Mouse (Mus musculus) limb, embryonic 14.5 days (tissue): Measurements from ENCODE around the gene Atrnl1. TPM values are rescaled to one million over a fixed set of nuclear protein-coding genes. Genes with fewer than 3 reads are reported as not detected.

Experiments used
- ATAC-seq: fragments of 200-750 bp; cut with Nextera tagmentation; 2 replicates; pipeline ENCODE4 v1.8.0; 2017; ENCODE audit warnings: low read depth, moderate number of reproducible peaks, moderate TSS enrichment; ENCODE audit not compliant: low FRiP score
- DNase-seq: peaks from one replicate; pipeline ENCODE4 v3.0.0-alpha.2; 2015; ENCODE audit warnings: low spot score
- H3K27ac ChIP-seq: fragments of 300-500 bp; sonication (generic); replicated peaks from 2 replicates; pipeline ENCODE4 v1.5.1; 2014; ENCODE audit warnings: low read depth, mild to moderate bottlenecking, low read length, moderate library complexity, mixed read lengths
- H3K27me3 ChIP-seq: fragments of 300-500 bp; sonication (generic); 2 replicates; pipeline ENCODE4 v1.6.1; 2014; ENCODE audit warnings: low read length, mixed read lengths; ENCODE audit not compliant: control insufficient read depth, insufficient read depth
- H3K36me3 ChIP-seq: fragments of 300-500 bp; sonication (generic); 2 replicates; pipeline ENCODE4 v1.6.1; 2014; ENCODE audit warnings: mild to moderate bottlenecking, low read length, moderate library complexity, mixed read lengths; ENCODE audit not compliant: control insufficient read depth, insufficient read depth
- H3K4me1 ChIP-seq: fragments of 300-500 bp; sonication (generic); 2 replicates; pipeline ENCODE4 v1.6.1; 2014; ENCODE audit warnings: antibody characterized with exemption, low read length, mixed read lengths; ENCODE audit not compliant: control insufficient read depth, insufficient read depth
- H3K4me2 ChIP-seq: fragments of 300-500 bp; sonication (generic); replicated peaks from 2 replicates; pipeline ENCODE4 v1.6.1; 2014; ENCODE audit warnings: low read depth, mild to moderate bottlenecking, low read length, moderate library complexity; ENCODE audit not compliant: severe bottlenecking
- H3K4me3 ChIP-seq: fragments of 300-500 bp; sonication (generic); replicated peaks from 2 replicates; pipeline ENCODE4 v1.5.1; 2014; ENCODE audit warnings: low read length
- H3K9ac ChIP-seq: fragments of 300-500 bp; sonication (generic); 2 replicates; pipeline ENCODE4 v1.6.1; 2014; ENCODE audit warnings: mild to moderate bottlenecking, low read depth, low read length, moderate library complexity; ENCODE audit not compliant: severe bottlenecking
- H3K9me3 ChIP-seq: fragments of 300-500 bp; sonication (generic); 2 replicates; pipeline ENCODE4 v1.6.1; 2016; ENCODE audit warnings: low read length; ENCODE audit not compliant: control insufficient read depth
- POLR2A ChIP-seq: fragments of 200-500 bp; IDR thresholded peaks from 2 replicates; pipeline ENCODE4 v1.8.0; 2012; ENCODE audit warnings: inconsistent platforms, mild to moderate bottlenecking, moderate library complexity, borderline replicate concordance; ENCODE audit not compliant: insufficient read depth, insufficient read length; ENCODE audit errors: extremely low read depth
- WGBS: fragments of 180-500 bp; shearing (Covaris S2); extraction: QIAGEN DNeasy Blood & Tissue Kit; methylation state at CpG from one replicate; pipeline ENCODE4 v1.1.7; 2014; 5-methylcytosine and 5-hydroxymethylcytosine counted together
- polyA plus RNA-seq, 2 experiments: library from polyadenylated mRNA; depleted of rRNA in 1 of 2; stranded (reverse) in 1 of 2; unstranded in 1 of 2; fragments of >200 nt; fragmentation: Nextera tagmentation in 1 of 2; extraction: Ambion mirVana in 1 of 2; gene quantifications; 2 replicates each; pipeline versions ENCODE4 v1.2.1 to v1.2.3; 2012 to 2014

The Atrnl1 gene
- polyA plus RNA-seq, 2 experiments = 7.7 to 19.9 TPM

DNA sequence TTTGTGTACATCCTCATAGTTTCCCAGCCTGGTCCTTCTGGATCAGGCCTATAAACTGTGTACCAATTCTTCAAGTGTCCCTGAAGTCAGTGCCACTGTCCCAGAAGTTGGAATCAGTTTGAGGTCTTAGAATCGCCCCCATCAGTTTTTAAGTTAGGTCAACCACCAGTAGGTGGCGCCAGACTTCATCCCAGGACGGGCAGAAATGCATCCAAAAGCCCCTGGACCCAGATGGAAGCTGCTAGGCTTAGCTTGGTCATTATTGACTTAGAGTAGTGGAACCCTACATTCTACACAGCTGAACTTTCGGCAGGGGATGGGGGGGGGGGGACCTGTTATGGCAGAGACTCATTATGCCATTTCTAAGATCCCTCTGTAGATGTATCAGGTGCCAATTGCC, 387.1 kb downstream of the Atrnl1 start:
- Histone ChIP-seq H3K4me2 (no peak overlapping the region), H3K36me3 (no peaks in the 10 kb centered on the region), H3K9ac (no peak overlapping the region), H3K9me3 (no peaks in the 10 kb centered on the region), H3K4me3 (no peak overlapping the region), H3K27ac (no peak overlapping the region), H3K4me1 (no peaks in the 10 kb centered on the region), H3K27me3 (no peaks in the 10 kb centered on the region)
- ATAC-seq (no peak), DNase-seq (peak; percentile 49)
- WGBS = 46% methylated on average over 4 of the region's 4 CpGs
- TF ChIP-seq POLR2A = no peak

DNA sequence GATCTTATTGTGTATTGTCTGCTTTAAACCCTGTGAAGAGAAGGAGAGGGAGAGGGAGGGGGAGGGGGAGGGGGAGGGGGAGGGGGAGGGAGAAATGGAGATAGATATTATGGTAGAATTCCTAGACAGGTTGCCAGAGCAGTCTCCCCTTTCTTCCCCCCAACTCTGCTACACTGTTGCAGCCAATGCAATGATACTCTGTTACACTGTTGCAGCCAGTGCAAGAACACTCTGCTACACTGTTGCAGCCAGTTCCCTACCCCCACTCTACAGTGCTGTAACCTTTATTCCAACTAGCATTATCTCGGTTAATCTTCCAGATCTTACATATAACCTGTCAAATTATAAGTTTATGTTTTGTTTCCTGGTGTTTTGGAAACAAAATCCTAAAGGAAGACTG, 400.8 kb downstream of the Atrnl1 start:
- WGBS = 86% methylated on average over 1 of the region's 1 CpGs
- Histone ChIP-seq H3K9me3 (no peaks in the 10 kb centered on the region), H3K4me3 (no peak overlapping the region), H3K27me3 (no peaks in the 10 kb centered on the region), H3K4me2 (no peak overlapping the region), H3K9ac (no peak overlapping the region), H3K4me1 (no peaks in the 10 kb centered on the region), H3K36me3 (no peaks in the 10 kb centered on the region), H3K27ac (no peak overlapping the region)
- no peak for ATAC-seq
- DNase-seq = no peak
- no peak for TF ChIP-seq POLR2A

DNA sequence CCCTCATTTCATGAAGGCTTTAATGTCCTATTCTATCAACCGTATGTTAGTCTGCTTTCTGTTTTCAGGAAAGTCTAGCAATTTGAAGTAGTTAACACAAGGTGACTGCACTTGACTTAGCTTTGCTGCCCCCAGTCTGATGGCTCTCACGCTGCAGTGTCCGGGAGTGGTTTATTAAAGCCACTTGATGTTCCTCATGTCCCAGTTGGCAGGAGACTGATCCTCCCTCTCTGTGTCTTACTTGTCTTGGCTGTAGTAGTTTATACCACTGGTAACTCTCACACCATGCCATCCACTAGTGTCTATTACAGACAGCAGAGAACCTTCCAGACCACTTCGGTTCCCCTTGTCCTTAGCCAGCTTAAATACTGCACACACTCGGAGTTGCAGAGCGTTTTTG, 404.9 kb downstream of the Atrnl1 start:
- DNase-seq (no peak), ATAC-seq (no peak)
- no peak overlapping the region for H3K4me3 ChIP-seq
- no peaks in the 10 kb centered on the region for H3K4me1 ChIP-seq
- no peak overlapping the region for H3K4me2 ChIP-seq
- H3K27ac ChIP-seq = no peak overlapping the region
- H3K36me3 ChIP-seq = no peaks in the 10 kb centered on the region
- WGBS = 84% methylated on average over 6 of the region's 6 CpGs
- H3K27me3 ChIP-seq = no peaks in the 10 kb centered on the region
- TF ChIP-seq POLR2A = no peak
- H3K9ac ChIP-seq = no peak overlapping the region
- no peaks in the 10 kb centered on the region for H3K9me3 ChIP-seq

DNA sequence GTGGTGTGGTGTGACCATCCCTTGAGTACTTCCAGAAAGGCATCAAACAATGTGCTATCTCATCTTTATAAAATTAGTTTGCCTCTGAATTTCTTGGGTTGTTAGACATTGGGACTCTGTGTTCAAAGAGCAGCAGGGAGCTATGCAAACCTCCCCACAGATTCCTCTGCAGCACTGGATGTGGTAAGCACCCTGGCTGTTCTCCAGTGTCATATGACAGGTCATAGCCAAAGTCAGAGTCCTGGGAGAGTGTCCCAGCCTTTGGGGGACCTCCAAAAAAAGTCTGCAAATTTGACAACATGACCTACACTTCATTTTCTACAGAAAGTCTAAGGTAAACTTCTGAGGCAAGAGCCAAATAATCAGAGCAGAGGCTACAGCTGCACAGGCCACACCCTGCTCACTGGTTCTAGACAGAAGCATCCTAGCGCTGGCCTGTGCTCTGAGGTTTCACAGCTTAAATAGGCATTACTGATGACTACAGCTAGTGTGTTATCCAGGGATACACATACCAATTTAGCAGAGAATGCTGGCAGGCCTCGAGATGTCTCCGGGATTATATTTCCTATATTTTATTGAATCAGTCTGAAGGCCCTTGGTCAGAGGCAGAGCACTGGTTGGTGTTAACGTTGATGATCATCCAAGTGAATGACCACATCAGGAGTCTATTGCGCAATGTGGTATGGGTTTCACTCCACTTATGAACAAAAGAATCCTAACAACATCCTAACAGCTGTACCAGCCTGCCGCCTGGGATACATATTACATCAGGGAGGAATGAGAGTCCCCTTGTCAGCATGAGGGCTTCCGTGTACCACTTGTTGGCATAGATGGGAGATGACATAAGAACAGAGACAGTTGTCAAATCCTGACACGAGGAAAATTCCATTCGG, 406.0 kb downstream of the Atrnl1 start:
- no peaks in the 10 kb centered on the region for H3K4me1 ChIP-seq
- no peak overlapping the region for H3K9ac ChIP-seq
- ATAC-seq = peak; percentile 85
- H3K4me3 ChIP-seq = no peak overlapping the region
- WGBS = 79% methylated on average over 9 of the region's 9 CpGs
- no peaks in the 10 kb centered on the region for H3K27me3 ChIP-seq
- H3K9me3 ChIP-seq = no peaks in the 10 kb centered on the region
- no peaks in the 10 kb centered on the region for H3K36me3 ChIP-seq
- no peak overlapping the region for H3K4me2 ChIP-seq
- H3K27ac ChIP-seq = 0 out of 2 replicates have a peak overlapping the region, but pooled peaks have one; percentile 34
- no peak for TF ChIP-seq POLR2A
- peak; percentile 61 for DNase-seq

DNA sequence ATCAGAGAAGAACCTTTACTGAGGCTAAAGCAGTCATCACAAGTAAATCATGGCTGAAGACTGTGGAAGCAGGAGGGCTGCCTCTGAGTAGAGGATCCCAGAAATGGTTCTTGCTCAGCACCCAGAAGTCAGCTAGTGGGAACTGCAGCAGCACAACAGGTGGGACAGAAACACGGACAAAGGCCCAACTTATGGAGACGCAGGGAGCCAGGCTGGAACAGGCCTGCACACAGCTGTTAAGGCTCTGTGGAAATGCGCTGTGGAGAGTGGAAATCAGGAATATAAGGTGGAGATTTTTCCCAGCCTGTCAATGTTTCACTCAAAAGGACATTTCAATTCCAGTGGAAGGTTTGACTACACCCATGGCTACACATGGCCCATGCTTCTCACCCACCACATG, 406.6 kb downstream of the Atrnl1 start:
- Histone ChIP-seq H3K27me3 (no peaks in the 10 kb centered on the region), H3K27ac (peak overlapping the region; percentile 34), H3K4me3 (no peak overlapping the region), H3K4me1 (no peaks in the 10 kb centered on the region), H3K9ac (no peak overlapping the region), H3K9me3 (no peaks in the 10 kb centered on the region), H3K36me3 (no peaks in the 10 kb centered on the region), H3K4me2 (no peak overlapping the region)
- TF ChIP-seq POLR2A = no peak
- DNase-seq (peak; percentile 6), ATAC-seq (peak; percentile 54; the same call in 1 of the 2 replicates)
- 78% methylated on average over 3 of the region's 3 CpGs for WGBS
